Mouse (Mus musculus) forebrain, embryonic 16.5 days (tissue): ENCODE measurements around the gene Stc2. TPM values are rescaled to one million over a fixed set of nuclear protein-coding genes. Genes with fewer than 3 reads are reported as not detected.

Experiments used
- ATAC-seq: fragments of 200-750 bp; cut with Nextera tagmentation; 2 replicates; pipeline ENCODE4 v1.8.0; 2017; ENCODE audit warnings: mild to moderate bottlenecking, moderate library complexity
- H3K27ac ChIP-seq: fragments of 300-500 bp; sonication (generic); 2 replicates; pipeline ENCODE4 v1.5.1; 2014; ENCODE audit warnings: low read length, control low read depth
- H3K27me3 ChIP-seq: fragments of 300-500 bp; sonication (generic); replicated peaks from 2 replicates; pipeline ENCODE4 v1.6.1; 2014; ENCODE audit warnings: low read length; ENCODE audit not compliant: control insufficient read depth, insufficient read depth
- H3K36me3 ChIP-seq: fragments of 300-500 bp; sonication (generic); 2 replicates; pipeline ENCODE4 v1.6.1; 2014; ENCODE audit not compliant: control insufficient read depth, insufficient read depth
- H3K4me1 ChIP-seq: fragments of 300-500 bp; sonication (generic); replicated peaks from 2 replicates; pipeline ENCODE4 v1.6.1; 2014; ENCODE audit warnings: low read length; ENCODE audit not compliant: control insufficient read depth, insufficient read depth
- H3K4me2 ChIP-seq: fragments of 300-500 bp; sonication (generic); 2 replicates; pipeline ENCODE4 v1.6.1; 2014; ENCODE audit warnings: mild to moderate bottlenecking, low read length, control low read depth
- H3K4me3 ChIP-seq: fragments of 300-500 bp; sonication (generic); replicated peaks from 2 replicates; pipeline ENCODE4 v1.5.1; 2014; ENCODE audit warnings: mild to moderate bottlenecking, low read length, control low read depth
- H3K9ac ChIP-seq: fragments of 300-500 bp; sonication (generic); replicated peaks from 2 replicates; pipeline ENCODE4 v1.6.1; 2014; ENCODE audit warnings: low read depth, low read length, control low read depth
- H3K9me3 ChIP-seq: fragments of 300-500 bp; sonication (generic); 2 replicates; pipeline ENCODE4 v1.6.1; 2016; ENCODE audit warnings: low read length; ENCODE audit not compliant: control insufficient read depth
- WGBS: fragments of 180-500 bp; shearing (Covaris S2); extraction: QIAGEN DNeasy Blood & Tissue Kit; methylation state at CpG from one replicate; pipeline ENCODE4 v1.1.7; 2014; 5-methylcytosine and 5-hydroxymethylcytosine counted together
- polyA plus RNA-seq: library from polyadenylated mRNA; unstranded; fragments of >200 nt; fragmentation: Nextera tagmentation; extraction: Ambion mirVana; gene quantifications from 2 replicates; pipeline ENCODE4 v1.2.1, GENCODE M21; 2015

Stc2 gene
- polyA plus RNA-seq, 1 experiment from 2014 or later: 1.5 TPM

DNA sequence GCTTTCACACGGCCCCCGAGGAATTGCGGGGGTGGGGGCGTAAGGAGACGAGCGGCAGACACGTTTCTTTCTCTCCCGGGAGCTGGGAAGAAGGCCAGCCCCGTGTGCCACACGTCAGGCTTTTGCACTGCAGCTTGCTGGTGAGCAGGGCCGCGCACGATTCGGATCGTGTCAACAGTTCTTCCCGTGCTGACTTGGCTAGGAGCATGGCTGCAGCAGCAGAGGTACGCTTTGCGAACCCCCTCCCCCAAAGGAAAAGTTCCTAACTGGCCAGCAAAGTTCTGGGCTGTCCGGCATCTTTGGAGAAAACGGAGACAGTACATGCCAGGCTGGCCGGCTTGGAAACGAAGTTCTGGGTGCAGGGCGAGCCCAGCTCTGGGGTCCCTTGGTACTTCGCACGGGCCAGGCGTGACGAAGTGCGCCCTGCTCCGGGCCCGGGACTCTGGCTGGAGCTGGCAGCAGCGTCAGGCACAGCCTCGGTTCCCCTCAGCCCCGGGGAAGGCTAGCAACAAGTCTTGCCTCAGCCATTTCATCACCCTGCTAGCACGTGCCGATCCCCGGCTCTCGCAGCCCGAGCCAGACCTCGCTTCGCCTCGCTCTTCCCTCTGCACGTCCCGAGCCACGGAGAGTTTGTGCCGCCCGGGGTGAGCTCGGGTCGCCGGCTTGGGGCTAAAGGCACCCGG, 768 bp downstream of the Stc2 start:
- WGBS: 0% methylated on average over 50 of the region's 50 CpGs
- H3K27ac ChIP-seq: no peak overlapping the region

DNA sequence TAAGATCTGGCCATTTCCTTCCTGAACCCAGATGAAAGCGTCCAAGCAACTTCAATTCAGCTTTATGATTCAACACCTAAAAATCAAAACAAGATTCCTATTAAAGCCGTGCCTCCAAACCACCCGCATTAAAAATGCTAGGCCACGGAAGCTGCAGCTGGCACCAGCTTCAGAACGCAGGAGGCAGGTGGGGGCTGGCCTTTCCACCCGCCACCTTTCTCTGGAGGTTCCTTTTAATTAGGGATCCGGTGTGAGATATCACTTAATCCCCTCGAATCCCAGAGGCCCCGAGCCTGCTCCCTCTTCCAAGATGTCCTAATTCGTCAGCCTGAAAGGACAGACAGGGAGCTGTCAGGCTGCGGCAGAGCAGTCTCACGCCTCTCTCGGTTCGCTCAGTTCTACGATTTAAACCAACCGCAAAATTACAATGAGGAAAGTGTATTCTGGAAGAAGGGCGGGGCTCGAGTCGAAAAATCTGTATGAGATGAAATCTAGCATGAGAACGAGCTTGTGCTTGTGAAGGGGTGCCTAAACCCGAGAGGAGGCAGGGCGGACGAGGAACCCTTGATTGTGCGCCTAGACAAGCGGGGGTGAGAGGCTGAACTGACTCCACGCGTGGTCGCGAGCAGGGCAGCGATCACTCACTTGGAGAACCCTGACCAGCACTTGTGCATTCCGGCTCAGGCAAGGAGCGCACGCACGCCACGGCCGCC, 1.5 kb downstream of the Stc2 start:
- H3K4me3 ChIP-seq: peak overlapping the region; percentile 70
- WGBS: 2% methylated on average over 36 of the region's 36 CpGs

More for the DNA sequence above, 768 bp downstream of the Stc2 start:
- peak overlapping the region; percentile 95 for H3K4me2 ChIP-seq
- H3K9ac ChIP-seq: peak overlapping the region; percentile 63
- H3K9me3 ChIP-seq: no peaks in the 10 kb centered on the region
- peaks cover 21% of the 10 kb centered on the region for H3K27me3 ChIP-seq
- peak overlapping the region; percentile 70 for H3K4me3 ChIP-seq
- peaks cover 20% of the 10 kb centered on the region for H3K4me1 ChIP-seq
- ATAC-seq: peak; percentile 70
- H3K36me3 ChIP-seq: no peaks in the 10 kb centered on the region

DNA sequence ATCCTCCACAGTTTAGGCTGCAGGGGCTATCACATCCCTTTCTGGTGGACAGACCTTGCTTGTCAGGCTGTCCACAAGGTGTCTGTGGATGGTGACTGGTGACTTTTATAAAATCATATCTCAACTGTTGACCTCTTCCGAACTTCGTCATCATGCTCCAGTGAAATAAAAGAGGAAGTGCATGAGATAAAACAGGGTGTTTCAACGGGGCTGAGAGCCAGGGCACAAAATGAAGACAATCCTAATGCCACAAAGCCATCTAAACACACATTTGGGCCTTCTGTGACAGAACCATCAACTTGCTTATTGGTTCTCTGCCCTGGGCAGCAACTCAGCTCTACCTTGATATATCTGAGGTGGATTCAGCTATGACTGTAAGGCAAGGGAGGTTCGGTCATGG, 3.0 kb downstream of the Stc2 start:
- H3K27me3 ChIP-seq: peaks cover 16% of the 10 kb centered on the region
- ATAC-seq: no peak
- H3K9me3 ChIP-seq: no peaks in the 10 kb centered on the region
- H3K9ac ChIP-seq: no peak overlapping the region
- no peak overlapping the region for H3K27ac ChIP-seq
- no peak overlapping the region for H3K4me3 ChIP-seq
- WGBS: 94% methylated on average over 4 of the region's 4 CpGs
- no peaks in the 10 kb centered on the region for H3K36me3 ChIP-seq
- no peak overlapping the region for H3K4me2 ChIP-seq
- H3K4me1 ChIP-seq: peaks cover 20% of the 10 kb centered on the region

More for the DNA sequence above, 1.5 kb downstream of the Stc2 start:
- 0 out of 2 replicates have a peak, but pooled peaks have one; percentile 2 for ATAC-seq
- Histone ChIP-seq H3K9me3 (no peaks in the 10 kb centered on the region), H3K4me2 (peak overlapping the region; percentile 95), H3K4me1 (peaks cover 20% of the 10 kb centered on the region), H3K36me3 (no peaks in the 10 kb centered on the region), H3K27me3 (peaks cover 21% of the 10 kb centered on the region), H3K27ac (no peak overlapping the region), H3K9ac (peak overlapping the region; percentile 63)

DNA sequence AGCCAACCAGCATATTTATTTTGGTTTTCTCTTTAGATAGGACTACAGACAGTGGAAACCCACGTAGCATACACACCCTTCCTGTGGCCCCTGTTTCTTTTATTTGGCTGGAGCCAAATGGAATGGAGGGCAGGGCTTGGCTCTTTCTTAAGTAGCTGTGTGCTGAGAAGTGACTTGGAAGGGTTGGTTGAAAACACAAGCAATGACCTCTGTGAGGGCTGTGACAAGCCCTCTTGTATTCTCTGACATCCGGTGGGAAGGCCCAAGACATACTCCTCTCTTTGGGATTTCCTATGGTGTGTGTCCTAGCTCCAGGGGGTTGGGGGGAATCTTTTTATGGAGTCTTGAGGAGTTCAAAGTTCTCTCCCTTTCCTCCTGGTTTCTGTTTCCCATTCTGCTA, 3.5 kb downstream of the Stc2 start:
- Histone ChIP-seq H3K4me3 (no peak overlapping the region), H3K4me2 (no peak overlapping the region), H3K9me3 (no peaks in the 10 kb centered on the region), H3K27me3 (peaks cover 12% of the 10 kb centered on the region), H3K4me1 (peaks cover 18% of the 10 kb centered on the region), H3K27ac (no peak overlapping the region), H3K9ac (no peak overlapping the region), H3K36me3 (no peaks in the 10 kb centered on the region)
- WGBS: 86% methylated on average over 2 of the region's 2 CpGs
- no peak for ATAC-seq

DNA sequence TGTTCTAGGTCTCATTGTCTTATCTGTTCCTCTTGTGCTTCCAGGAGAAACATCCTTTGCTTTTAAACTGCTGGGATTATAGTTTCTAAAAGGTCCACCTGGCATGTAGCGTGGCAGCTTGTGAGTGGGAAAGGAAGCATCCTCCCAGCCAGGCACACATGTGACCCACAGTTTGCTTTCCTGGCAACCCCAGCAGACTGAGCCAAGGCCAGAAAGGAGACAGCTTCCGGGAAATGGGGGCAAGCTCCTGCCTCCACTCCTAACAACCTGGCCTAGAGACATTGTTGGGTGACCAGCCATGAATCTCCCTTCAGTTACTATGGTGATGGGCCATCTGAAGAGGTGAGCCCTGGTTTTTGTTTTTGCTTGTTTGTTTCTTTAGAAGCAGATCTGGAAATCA, 3.9 kb downstream of the Stc2 start:
- peaks cover 7% of the 10 kb centered on the region; the same call in 1 of the 2 replicates for H3K27me3 ChIP-seq
- no peak for ATAC-seq
- WGBS: 90% methylated on average over 2 of the region's 2 CpGs

DNA sequence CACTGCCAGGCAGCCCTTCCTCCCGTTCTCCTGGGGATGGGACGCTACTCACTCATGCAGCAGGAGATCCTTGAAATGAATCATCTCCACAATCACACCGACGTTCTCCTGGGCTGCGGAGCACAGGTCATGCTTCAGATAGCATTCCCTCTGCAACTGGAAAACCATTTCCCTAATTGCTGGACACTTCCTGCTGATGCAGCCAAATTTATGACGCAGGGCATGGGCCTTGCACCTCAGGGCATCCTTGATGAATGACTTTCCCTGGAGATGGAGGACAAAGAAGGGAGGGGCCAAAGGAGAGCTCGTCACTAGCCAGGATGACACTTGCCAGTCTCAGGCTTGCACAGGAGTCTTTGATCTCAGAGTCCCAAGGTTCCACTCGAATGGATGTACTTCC, 4.6 kb downstream of the Stc2 start:
- H3K9ac ChIP-seq: no peak overlapping the region
- H3K36me3 ChIP-seq: no peaks in the 10 kb centered on the region
- ATAC-seq: no peak
- 87% methylated on average over 8 of the region's 8 CpGs for WGBS
- no peak overlapping the region for H3K4me3 ChIP-seq
- peaks cover 2% of the 10 kb centered on the region; the same call in 1 of the 2 replicates for H3K27me3 ChIP-seq
- H3K4me1 ChIP-seq: peaks cover 7% of the 10 kb centered on the region; the same call in 1 of the 2 replicates
- H3K9me3 ChIP-seq: no peaks in the 10 kb centered on the region
- H3K4me2 ChIP-seq: no peak overlapping the region
- no peak overlapping the region for H3K27ac ChIP-seq

More for the DNA sequence above, 3.9 kb downstream of the Stc2 start:
- no peak overlapping the region for H3K4me2 ChIP-seq
- no peaks in the 10 kb centered on the region for H3K9me3 ChIP-seq
- H3K4me1 ChIP-seq: peaks cover 13% of the 10 kb centered on the region
- no peak overlapping the region for H3K9ac ChIP-seq
- no peak overlapping the region for H3K4me3 ChIP-seq
- H3K27ac ChIP-seq: no peak overlapping the region
- no peaks in the 10 kb centered on the region for H3K36me3 ChIP-seq

DNA sequence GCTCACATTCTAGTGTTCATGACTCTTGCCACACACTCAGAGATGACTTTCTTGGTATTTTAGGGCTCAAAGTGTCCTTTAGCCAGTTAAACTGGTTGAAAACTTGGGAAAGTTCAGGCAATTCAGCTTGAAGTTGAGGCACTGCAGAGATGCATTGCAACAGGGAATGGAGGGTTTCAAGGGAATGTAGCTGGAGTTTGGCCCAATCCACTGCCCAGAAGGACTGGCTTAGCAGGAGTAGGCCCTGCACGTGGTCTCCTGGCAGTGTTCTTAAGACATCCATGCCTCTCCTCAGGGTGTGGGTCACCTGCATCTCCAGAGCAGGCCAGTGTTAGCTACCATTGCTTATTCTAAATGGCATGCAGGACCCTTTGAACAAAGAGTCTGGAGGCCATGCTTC, 7.0 kb downstream of the Stc2 start:
- ATAC-seq: no peak
- 93% methylated on average over 1 of the region's 1 CpGs for WGBS
- no peaks in the 10 kb centered on the region for H3K27me3 ChIP-seq

DNA sequence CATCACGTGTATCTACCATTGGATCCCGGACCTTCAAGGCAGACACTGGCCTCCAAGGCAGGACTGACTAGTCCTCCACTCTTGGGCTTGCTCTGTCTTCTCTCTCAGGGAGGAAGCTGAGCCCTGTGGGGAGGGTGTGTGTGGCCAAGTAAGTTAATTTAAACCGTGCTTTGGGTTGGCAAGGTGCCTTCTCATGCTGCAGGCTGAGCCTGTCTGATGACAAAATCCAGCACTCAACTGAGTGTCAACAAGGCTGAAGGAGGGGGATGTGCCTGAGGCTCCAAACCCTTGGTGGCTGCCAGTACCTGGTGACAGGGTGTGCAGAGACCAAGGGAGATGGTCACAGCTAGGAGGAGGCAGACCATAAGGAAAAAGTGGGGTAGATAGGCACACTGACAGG, 7.5 kb downstream of the Stc2 start:
- no peaks in the 10 kb centered on the region for H3K27me3 ChIP-seq
- WGBS: 68% methylated on average over 3 of the region's 3 CpGs
- no peak overlapping the region for H3K4me2 ChIP-seq
- ATAC-seq: no peak
- H3K9ac ChIP-seq: no peak overlapping the region
- no peak overlapping the region for H3K4me3 ChIP-seq
- no peaks in the 10 kb centered on the region for H3K36me3 ChIP-seq
- no peaks in the 10 kb centered on the region for H3K9me3 ChIP-seq
- no peaks in the 10 kb centered on the region for H3K4me1 ChIP-seq
- no peak overlapping the region for H3K27ac ChIP-seq

More for the DNA sequence above, 7.0 kb downstream of the Stc2 start:
- Histone ChIP-seq H3K4me1 (no peaks in the 10 kb centered on the region), H3K27ac (no peak overlapping the region), H3K36me3 (no peaks in the 10 kb centered on the region), H3K9ac (no peak overlapping the region), H3K4me3 (no peak overlapping the region), H3K4me2 (no peak overlapping the region), H3K9me3 (no peaks in the 10 kb centered on the region)

DNA sequence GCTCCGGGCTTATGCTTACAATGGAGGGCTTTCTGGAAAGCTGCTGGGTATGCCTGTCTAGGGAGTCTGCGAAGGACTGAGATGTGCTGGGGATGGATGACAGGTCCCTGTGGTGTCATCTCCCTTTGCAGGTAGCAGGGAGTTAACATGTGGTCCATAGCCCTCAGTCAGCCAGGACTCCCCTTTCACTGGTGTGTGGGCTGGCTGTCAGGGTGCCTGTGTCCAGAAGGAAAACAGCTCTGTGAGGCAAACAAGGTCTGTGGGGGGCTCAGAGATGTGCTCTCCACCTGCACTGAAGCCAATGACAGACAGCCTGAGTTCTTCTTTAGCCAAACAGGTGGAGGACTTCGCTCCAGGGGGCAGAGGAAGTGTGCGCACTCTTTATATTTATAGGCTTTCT, 8.8 kb downstream of the Stc2 start:
- no peaks in the 10 kb centered on the region for H3K9me3 ChIP-seq
- no peaks in the 10 kb centered on the region for H3K36me3 ChIP-seq
- no peak overlapping the region for H3K4me3 ChIP-seq
- no peak overlapping the region for H3K4me2 ChIP-seq
- H3K4me1 ChIP-seq: no peaks in the 10 kb centered on the region
- no peak overlapping the region for H3K9ac ChIP-seq
- 95% methylated on average over 4 of the region's 4 CpGs for WGBS
- no peak overlapping the region for H3K27ac ChIP-seq
- no peak for ATAC-seq
- no peaks in the 10 kb centered on the region for H3K27me3 ChIP-seq
